Mouse (Mus musculus) liver, postnatal 0 days (tissue): ENCODE data around the gene Gm20388. TPM values are rescaled to one million over a fixed set of nuclear protein-coding genes. Genes with fewer than 3 reads are reported as not detected.

Experiments used
- ATAC-seq: fragments of 200-750 bp; cut with Nextera tagmentation; 2 replicates; pipeline ENCODE4 v1.8.0; 2017; ENCODE audit warnings: mild to moderate bottlenecking, moderate library complexity
- DNase-seq: peaks from one replicate; pipeline ENCODE4 v3.0.0-alpha.2; 2016
- H3K27ac ChIP-seq: fragments of 300-500 bp; sonication (generic); 2 replicates; pipeline ENCODE4 v1.5.1; 2014; ENCODE audit warnings: antibody characterized with exemption, moderate library complexity, mild to moderate bottlenecking, low read depth
- H3K27me3 ChIP-seq: fragments of 300-500 bp; sonication (generic); 2 replicates; pipeline ENCODE4 v1.6.1; 2014; ENCODE audit warnings: low read length, control low read depth, mixed read lengths; ENCODE audit not compliant: insufficient read depth
- H3K36me3 ChIP-seq: fragments of 300-500 bp; sonication (generic); replicated peaks from 2 replicates; pipeline ENCODE4 v1.6.1; 2014; ENCODE audit warnings: mild to moderate bottlenecking, control low read depth, low read length, moderate library complexity, mixed read lengths; ENCODE audit not compliant: insufficient read depth
- H3K4me1 ChIP-seq: fragments of 300-500 bp; sonication (generic); 2 replicates; pipeline ENCODE4 v1.6.1; 2014; ENCODE audit warnings: antibody characterized with exemption, mild to moderate bottlenecking, control low read depth; ENCODE audit not compliant: insufficient read depth
- H3K4me2 ChIP-seq: fragments of 300-500 bp; sonication (generic); 2 replicates; pipeline ENCODE4 v1.6.1; 2014; ENCODE audit warnings: low read depth, mild to moderate bottlenecking, low read length, moderate library complexity, mixed read lengths
- H3K4me3 ChIP-seq: fragments of 300-500 bp; sonication (generic); 2 replicates; pipeline ENCODE4 v1.5.1; 2014; ENCODE audit warnings: low read depth, low read length
- H3K9ac ChIP-seq: fragments of 300-500 bp; sonication (generic); replicated peaks from 2 replicates; pipeline ENCODE4 v1.6.1; 2014; ENCODE audit warnings: mild to moderate bottlenecking, moderate library complexity
- H3K9me3 ChIP-seq: fragments of 300-500 bp; sonication (generic); 2 replicates; pipeline ENCODE4 v1.6.1; 2016; ENCODE audit warnings: mild to moderate bottlenecking, control low read depth, low read length, mixed read lengths
- CTCF ChIP-seq: sonication (generic); IDR thresholded peaks from 2 replicates; pipeline ENCODE4 v1.5.1; 2016; ENCODE audit warnings: antibody characterized with exemption, low read depth
- EP300 ChIP-seq: IDR thresholded peaks from 2 replicates; pipeline ENCODE4 v1.6.1; 2016; ENCODE audit warnings: antibody characterized with exemption, low read depth, mild to moderate bottlenecking
- WGBS: fragments of 180-500 bp; shearing (Covaris S2); extraction: QIAGEN DNeasy Blood & Tissue Kit; methylation state at CpG from one replicate; pipeline ENCODE4 v1.1.7; 2014; ENCODE audit not compliant: insufficient replicate concordance; 5-methylcytosine and 5-hydroxymethylcytosine counted together
- polyA plus RNA-seq: library from polyadenylated mRNA; unstranded; fragments of >200 nt; fragmentation: Nextera tagmentation; extraction: Ambion mirVana; gene quantifications from 2 replicates; pipeline ENCODE4 v1.2.1, GENCODE M21; 2015

Gm20388 gene
- polyA plus RNA-seq, 1 experiment from 2014 or later, result not detected

DNA sequence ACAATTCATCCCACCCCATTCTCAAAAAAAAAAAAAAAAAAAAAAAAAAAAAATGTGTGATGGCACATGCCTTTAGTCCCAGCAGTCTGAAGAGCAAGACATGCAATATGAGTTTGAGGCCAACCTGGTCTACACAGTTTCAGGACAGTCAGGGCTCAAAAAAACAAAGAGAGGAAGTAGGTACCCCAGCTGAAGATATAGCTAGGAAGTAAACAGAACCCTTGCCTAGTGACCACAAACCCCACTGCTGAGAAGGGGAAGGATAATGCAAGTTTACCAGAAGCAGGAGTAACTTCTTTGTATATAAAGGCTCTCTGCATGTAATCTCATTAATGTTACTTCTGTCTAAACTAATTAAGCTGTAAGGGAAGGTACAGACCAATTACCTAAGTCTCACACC, 3122.1 kb downstream of the Gm20388 start:
- H3K4me2 ChIP-seq, result no peak overlapping the region
- no peak overlapping the region for H3K4me3 ChIP-seq
- H3K27ac ChIP-seq, result peak overlapping the region; percentile 66
- ATAC-seq (peak; percentile 24; the same call in 1 of the 2 replicates), DNase-seq (no peak)
- no peak overlapping the region for H3K9ac ChIP-seq
- H3K9me3 ChIP-seq, result no peaks in the 10 kb centered on the region
- no peaks in the 10 kb centered on the region for H3K36me3 ChIP-seq
- TF ChIP-seq CTCF (no peak), EP300 (no peak)
- peaks cover 55% of the 10 kb centered on the region for H3K4me1 ChIP-seq
- no peaks in the 10 kb centered on the region for H3K27me3 ChIP-seq

DNA sequence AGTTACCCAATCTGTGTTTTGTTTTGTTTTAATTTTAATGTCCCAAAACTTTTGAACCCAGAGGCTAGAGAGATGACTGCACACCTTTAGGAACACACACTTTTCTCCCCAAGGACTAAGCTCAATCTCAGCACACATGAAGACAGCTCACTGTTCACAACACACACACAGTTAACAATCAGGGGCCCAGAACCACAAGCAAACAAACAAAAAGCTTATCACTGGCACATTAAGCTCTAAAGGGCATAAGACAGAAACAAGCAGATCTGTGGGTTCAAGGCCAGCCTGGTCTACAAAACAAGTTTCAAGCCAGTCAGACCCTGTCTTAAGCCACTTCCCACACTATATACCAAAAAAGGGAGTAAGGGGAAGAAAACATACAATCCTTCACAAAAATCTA, 3122.8 kb downstream of the Gm20388 start:
- TF ChIP-seq CTCF, result no peak
- no peak for TF ChIP-seq EP300
- peak overlapping the region; percentile 30; the same call in 1 of the 2 replicates for H3K4me2 ChIP-seq

DNA sequence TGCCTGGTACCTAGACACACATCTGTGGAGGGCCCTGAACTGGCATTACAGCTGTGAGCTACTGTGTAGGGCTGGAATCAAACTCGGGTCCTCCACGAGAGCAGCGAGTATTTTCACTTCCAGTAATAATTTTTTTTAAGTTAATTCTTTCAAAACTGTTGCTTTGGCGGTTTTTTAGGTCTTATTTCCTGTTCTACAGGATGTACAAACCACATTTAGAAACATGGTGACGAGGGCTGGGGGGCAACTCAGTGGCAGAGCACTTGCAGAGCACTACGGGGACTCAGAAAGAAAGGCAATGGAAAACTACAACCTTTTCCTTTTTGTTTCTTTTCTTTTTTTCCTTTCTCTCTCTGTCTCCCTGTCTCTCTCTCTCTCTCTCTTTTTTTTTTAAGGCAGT, 3123.5 kb downstream of the Gm20388 start:
- 27% methylated on average over 6 of the region's 6 CpGs for WGBS
- no peaks in the 10 kb centered on the region for H3K9me3 ChIP-seq
- peak overlapping the region; percentile 28; the same call in 1 of the 2 replicates for H3K9ac ChIP-seq
- H3K4me2 ChIP-seq, result peak overlapping the region; percentile 41; the same call in 1 of the 2 replicates
- ATAC-seq, result no peak
- no peaks in the 10 kb centered on the region for H3K27me3 ChIP-seq
- TF ChIP-seq EP300 (peak; percentile 41; the same call in 1 of the 2 replicates), CTCF (no peak)
- no peaks in the 10 kb centered on the region for H3K36me3 ChIP-seq
- peaks cover 61% of the 10 kb centered on the region for H3K4me1 ChIP-seq
- no peak for DNase-seq
- H3K4me3 ChIP-seq, result 0 out of 2 replicates have a peak overlapping the region, but pooled peaks have one; percentile 0
- peak overlapping the region; percentile 85 for H3K27ac ChIP-seq

More for the DNA sequence above, 3122.8 kb downstream of the Gm20388 start:
- Histone ChIP-seq H3K9me3 (no peaks in the 10 kb centered on the region), H3K36me3 (no peaks in the 10 kb centered on the region), H3K4me1 (peaks cover 58% of the 10 kb centered on the region), H3K4me3 (no peak overlapping the region), H3K9ac (no peak overlapping the region), H3K27me3 (no peaks in the 10 kb centered on the region), H3K27ac (peak overlapping the region; percentile 85)
- no peak for DNase-seq
- no peak for ATAC-seq

DNA sequence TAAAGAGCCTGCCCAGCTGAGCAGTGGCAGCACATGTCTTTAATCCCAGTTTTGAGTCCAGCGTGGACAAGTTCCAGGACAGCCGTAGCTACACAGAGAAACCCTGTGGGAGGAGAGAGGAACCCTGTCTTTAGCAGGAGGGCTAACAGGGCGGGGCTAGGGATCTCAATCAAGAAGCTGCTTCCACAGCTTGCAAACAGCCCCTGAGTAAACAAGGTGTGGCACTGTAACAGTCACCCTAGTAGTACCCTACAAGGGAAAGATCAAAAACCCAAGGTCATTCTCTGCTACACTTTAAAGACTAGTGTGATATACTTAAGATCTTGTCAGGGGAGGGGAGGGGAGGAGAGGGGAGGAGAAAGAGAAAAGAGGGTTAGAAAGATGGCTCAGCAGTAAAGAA, 3126.3 kb downstream of the Gm20388 start:
- peak overlapping the region; percentile 41 for H3K27ac ChIP-seq
- H3K4me2 ChIP-seq, result peak overlapping the region; percentile 24; the same call in 1 of the 2 replicates
- WGBS, result 21% methylated on average over 3 of the region's 3 CpGs
- H3K27me3 ChIP-seq, result no peaks in the 10 kb centered on the region
- H3K9ac ChIP-seq, result no peak overlapping the region
- H3K36me3 ChIP-seq, result no peaks in the 10 kb centered on the region
- ATAC-seq (peak; percentile 62), DNase-seq (peak; percentile 61)
- no peaks in the 10 kb centered on the region for H3K9me3 ChIP-seq
- peaks cover 67% of the 10 kb centered on the region for H3K4me1 ChIP-seq
- TF ChIP-seq CTCF (no peak), EP300 (no peak)
- H3K4me3 ChIP-seq, result no peak overlapping the region

GRCm38 (mm10) chr8:123037487-123037886, 3126.8 kb downstream of the Gm20388 start:
- no peak overlapping the region for H3K4me3 ChIP-seq
- no peak for ATAC-seq
- no peaks in the 10 kb centered on the region for H3K9me3 ChIP-seq
- peaks cover 62% of the 10 kb centered on the region for H3K4me1 ChIP-seq
- TF ChIP-seq EP300 (no peak), CTCF (no peak)
- no peak for DNase-seq
- WGBS, result 53% methylated on average over 11 of the region's 11 CpGs
- H3K27ac ChIP-seq, result peak overlapping the region; percentile 41
- no peak overlapping the region for H3K9ac ChIP-seq
- H3K27me3 ChIP-seq, result no peaks in the 10 kb centered on the region
- no peaks in the 10 kb centered on the region for H3K36me3 ChIP-seq
- H3K4me2 ChIP-seq, result peak overlapping the region; percentile 24; the same call in 1 of the 2 replicates

DNA sequence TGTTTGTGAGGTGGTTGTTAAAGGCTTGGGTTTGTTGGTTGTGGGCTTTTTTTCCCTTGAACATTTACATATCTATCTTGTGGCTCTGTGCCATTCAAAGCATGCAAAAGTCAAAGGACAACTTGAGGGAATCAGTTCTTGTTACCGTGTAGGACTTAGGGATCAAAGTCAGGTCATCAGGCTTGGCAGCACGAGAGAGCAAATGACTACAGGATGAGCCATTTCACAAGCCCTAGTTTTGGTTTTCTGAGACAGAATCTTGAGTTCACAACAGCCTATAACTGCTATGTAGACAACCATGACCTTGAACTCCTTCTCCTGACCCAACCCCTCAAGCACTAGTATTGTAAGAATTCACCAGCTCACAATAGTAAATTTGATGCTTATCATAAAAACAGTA, 3127.7 kb downstream of the Gm20388 start:
- Histone ChIP-seq H3K27me3 (no peaks in the 10 kb centered on the region), H3K4me2 (no peak overlapping the region), H3K4me1 (peaks cover 61% of the 10 kb centered on the region), H3K4me3 (no peak overlapping the region), H3K9ac (no peak overlapping the region), H3K36me3 (no peaks in the 10 kb centered on the region), H3K27ac (0 out of 2 replicates have a peak overlapping the region, but pooled peaks have one; percentile 37), H3K9me3 (no peaks in the 10 kb centered on the region)
- TF ChIP-seq CTCF (no peak), EP300 (no peak)
- WGBS, result 42% methylated on average over 2 of the region's 2 CpGs
- no peak for DNase-seq
- ATAC-seq, result no peak
